Mouse (Mus musculus): ENCODE data around the gene Ifngr2.

Gene Ifngr2

DNA sequence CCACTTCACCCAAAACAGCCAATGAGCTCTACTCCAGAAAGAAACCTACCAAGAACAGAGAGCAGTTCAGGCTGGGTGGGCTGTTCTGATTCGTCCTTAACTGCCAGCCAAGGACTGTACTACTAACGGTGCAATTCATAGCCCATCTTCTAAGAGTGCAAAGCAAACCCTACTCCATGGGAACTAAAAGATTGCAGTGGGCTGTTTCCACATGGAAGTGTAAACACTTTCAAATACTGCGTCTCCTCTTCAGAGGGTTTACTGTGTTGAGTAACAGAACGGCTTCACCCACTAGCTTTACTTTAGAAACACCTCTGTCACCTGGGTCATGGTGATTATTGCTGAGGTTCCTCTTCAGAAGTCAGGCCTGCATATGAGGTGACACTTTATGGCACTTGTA, 54.2 kb downstream of the Ifngr2 start:
- no peak for DNase-seq (ENCODE audit: inconsistent age in 2 of 2, low spot score in 1 of 2)

GRCm38 (mm10) chr16:91601693-91602092, 54.8 kb downstream of the Ifngr2 start:
- no peak for DNase-seq (ENCODE audit: inconsistent age in 2 of 2, low spot score in 1 of 2)

DNA sequence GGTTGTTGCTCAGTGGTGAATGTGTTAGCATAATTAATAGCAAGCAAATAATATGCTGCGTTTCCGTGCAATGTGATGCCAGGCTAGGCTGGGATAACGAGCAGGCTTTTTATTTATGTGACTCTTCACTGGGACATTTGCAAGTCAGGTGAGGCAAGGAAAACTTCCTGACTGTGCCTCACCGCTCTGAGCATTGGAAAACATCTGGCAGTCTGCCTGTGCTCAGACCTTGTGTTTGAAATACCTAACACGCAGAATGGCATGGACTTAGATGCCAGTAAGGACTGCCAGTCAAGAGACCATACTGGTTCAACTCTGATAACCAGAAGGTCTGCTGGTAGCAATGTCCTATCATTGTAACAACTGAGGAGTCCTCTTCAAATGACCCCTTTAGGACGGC, 58.3 kb downstream of the Ifngr2 start:
- no peak for DNase-seq (ENCODE audit: inconsistent age in 2 of 2, low spot score in 1 of 2)

DNA sequence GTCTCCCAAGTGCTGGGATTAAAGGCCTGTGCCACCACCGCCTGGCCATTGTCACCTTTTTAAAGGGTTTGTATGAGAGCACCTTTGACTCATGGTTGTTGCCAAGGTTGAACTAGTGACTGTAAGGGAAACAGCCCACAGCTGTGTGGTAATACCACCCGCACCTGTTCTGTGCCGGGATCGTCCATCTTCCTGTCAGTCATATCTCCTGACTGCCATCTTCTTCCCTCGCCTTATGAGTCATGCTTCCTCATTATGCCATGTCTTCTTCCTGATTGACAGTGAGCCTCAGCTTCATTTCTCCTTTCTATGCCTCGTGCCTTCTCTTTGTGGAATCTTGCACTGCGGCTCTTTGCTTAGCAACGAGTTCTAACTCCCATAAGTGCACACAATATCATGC, 60.1 kb downstream of the Ifngr2 start:
- DNase-seq (ENCODE audit: inconsistent age in 2 of 2, low spot score in 1 of 2): no peak

GRCm38 (mm10) chr16:91609501-91610245, 62.8 kb downstream of the Ifngr2 start:
- DNase-seq (ENCODE audit: inconsistent age in 2 of 2, low spot score in 1 of 2): peak; percentile 81 to 91

- DNase-seq (ENCODE audit: inconsistent age in 2 of 2, low spot score in 1 of 2): no peak
Observed at GRCm38 (mm10) chr16:91611248-91611647, 64.4 kb downstream of the Ifngr2 start.

GRCm38 (mm10) chr16:91612525-91612924, 65.7 kb downstream of the Ifngr2 start:
- DNase-seq (ENCODE audit: inconsistent age in 2 of 2, low spot score in 1 of 2): peak in 1 of 2 experiments; percentile 66

- DNase-seq (ENCODE audit: inconsistent age in 2 of 2, low spot score in 1 of 2): no peak
Observed at GRCm38 (mm10) chr16:91614552-91614951, 67.7 kb downstream of the Ifngr2 start.

Data from adrenal gland, adult (tissue).